In genomic region chr5:105535186-105535585, GRCm38 (mm10) we compare ENCODE assay signal across 18 mouse cellular contexts. TPM values are rescaled to one million over a fixed set of nuclear protein-coding genes. Genes with fewer than 3 reads are reported as not detected.
A peak's percentile ranks its signal among the peaks of the same experiment; 100 is the strongest.
DNase-seq lines count a peak whose midpoint lies in the region; ATAC-seq and TF ChIP-seq lines count a peak whose summit lies in the region.
"Had no signal": no experiment of that assay in that cellular context is flagged by ENCODE, and none has a peak within 500 bp of the region (broad histone marks: within the 10 kb centered on the region; RNA-seq: fewer than 3 reads in every experiment).

No protein-coding gene starts in this region.

- H3K4me1 ChIP-seq in liver, embryonic 12.5 days: peaks cover 13% of the 10 kb centered on the region
- H3K4me1 ChIP-seq in liver, embryonic 13.5 days (replicated peaks): peaks cover 25% of the 10 kb centered on the region
- H3K4me1 ChIP-seq in liver, embryonic 14.5 days (replicated peaks; ENCODE audit: control insufficient read depth in 2 of 2, insufficient read depth in 2 of 2, low read length in 1 of 2): 0 out of 4 replicates have a peak, but pooled peaks cover 0 to 4% of the 10 kb centered on the region in 2 experiments
- H3K4me1 ChIP-seq: forebrain, embryonic 15.5 days had no signal

- H3K27ac ChIP-seq in liver, embryonic 12.5 days: no peak overlapping the region
- H3K27ac ChIP-seq in liver, embryonic 13.5 days: no peak overlapping the region
- no peak overlapping the region for H3K27ac ChIP-seq in liver, embryonic 14.5 days
- H3K27ac ChIP-seq: embryonic facial prominence, embryonic 10.5 days; embryonic facial prominence, embryonic 12.5 days; forebrain, embryonic 13.5 days; forebrain, embryonic 15.5 days had no signal

- no peak for TF ChIP-seq CTCF in liver, embryonic 14.5 days (IDR thresholded peaks at IDR 0.05; ENCODE audit: low read depth)

- no peak overlapping the region for H3K4me2 ChIP-seq in liver, embryonic 12.5 days
- H3K4me2 ChIP-seq in liver, embryonic 13.5 days: no peak overlapping the region
- H3K4me2 ChIP-seq in liver, embryonic 14.5 days (ENCODE audit: low read depth): no peak overlapping the region
- H3K4me2 ChIP-seq: embryonic facial prominence, embryonic 12.5 days; forebrain, embryonic 13.5 days; forebrain, embryonic 15.5 days had no signal

- peak; percentile 65; the same call in 1 of the 2 replicates for ATAC-seq in liver, embryonic 12.5 days
- peak; percentile 61 for ATAC-seq in liver, embryonic 13.5 days (ENCODE audit: low read depth)
- 0 out of 2 replicates have a peak, but pooled peaks have one; percentile 30 for ATAC-seq in liver, embryonic 14.5 days (ENCODE audit: insufficient read depth)
- ATAC-seq: forebrain, embryonic 13.5 days; forebrain, embryonic 15.5 days; forebrain, postnatal 0 days had no signal

- H3K27me3 ChIP-seq in liver, embryonic 12.5 days (replicated peaks): no peaks in the 10 kb centered on the region
- no peaks in the 10 kb centered on the region for H3K27me3 ChIP-seq in liver, embryonic 13.5 days
- no peaks in the 10 kb centered on the region for H3K27me3 ChIP-seq in liver, embryonic 14.5 days (ENCODE audit: control insufficient read depth, insufficient read depth, low read length)
- H3K27me3 ChIP-seq: embryonic facial prominence, embryonic 12.5 days; forebrain, embryonic 13.5 days; forebrain, embryonic 15.5 days had no signal

- peaks cover 69% of the 10 kb centered on the region for H3K36me3 ChIP-seq in liver, embryonic 12.5 days
- peaks cover 49% of the 10 kb centered on the region for H3K36me3 ChIP-seq in liver, embryonic 13.5 days
- peaks cover 2% of the 10 kb centered on the region; the same call in 1 of the 2 replicates for H3K36me3 ChIP-seq in liver, embryonic 14.5 days (replicated peaks; ENCODE audit: control insufficient read depth, insufficient read depth, low read depth)
- H3K36me3 ChIP-seq: embryonic facial prominence, embryonic 12.5 days; forebrain, embryonic 15.5 days had no signal

- H3K9ac ChIP-seq in liver, embryonic 12.5 days: no peak overlapping the region
- H3K9ac ChIP-seq in liver, embryonic 13.5 days: no peak overlapping the region
- H3K9ac ChIP-seq in liver, embryonic 14.5 days (replicated peaks): no peak overlapping the region
- H3K9ac ChIP-seq: embryonic facial prominence, embryonic 12.5 days; forebrain, embryonic 13.5 days; forebrain, embryonic 15.5 days; forebrain, postnatal 0 days had no signal

- no peaks in the 10 kb centered on the region for H3K9me3 ChIP-seq in liver, embryonic 12.5 days (replicated peaks)
- no peaks in the 10 kb centered on the region for H3K9me3 ChIP-seq in liver, embryonic 13.5 days (replicated peaks)
- H3K9me3 ChIP-seq in liver, embryonic 14.5 days (ENCODE audit: control insufficient read depth, low read length): no peaks in the 10 kb centered on the region
- H3K9me3 ChIP-seq: embryonic facial prominence, embryonic 10.5 days; embryonic facial prominence, embryonic 12.5 days; forebrain, embryonic 13.5 days; forebrain, embryonic 15.5 days had no signal

- no peak for DNase-seq in liver
- no peak for DNase-seq in liver, embryonic 13.5 days
- DNase-seq in liver, embryonic 14.5 days (ENCODE audit: low read depth in 3 of 3, low spot score in 3 of 3): no peak
- DNase-seq in frontal cortex, adult 2 months (ENCODE audit: extremely low spot score in 1 of 2, low spot score in 1 of 2): no peak
- DNase-seq: adrenal gland, adult 2 months; adrenal gland, postnatal 14 days; adrenal gland, postnatal 36 days; cerebellum, adult 11-12 months; cerebellum, adult 2 months; cerebellum, adult 9-10 months; cerebellum, postnatal 10 days; cerebellum, postnatal 25 days; forebrain, postnatal 0 days had no signal

- H3K4me3 ChIP-seq in liver, embryonic 12.5 days: no peak overlapping the region
- H3K4me3 ChIP-seq in liver, embryonic 13.5 days (replicated peaks): no peak overlapping the region
- H3K4me3 ChIP-seq in liver, embryonic 14.5 days (ENCODE audit: insufficient read depth in 1 of 2, low read depth in 2 of 2, low read length in 2 of 2): no peak overlapping the region
- H3K4me3 ChIP-seq: embryonic facial prominence, embryonic 10.5 days; embryonic facial prominence, embryonic 12.5 days; forebrain, embryonic 13.5 days; forebrain, embryonic 15.5 days had no signal

- WGBS in liver, embryonic 12.5 days (ENCODE audit: insufficient replicate concordance): 86% methylated on average over 3 of the region's 3 CpGs
- WGBS in liver, embryonic 13.5 days (ENCODE audit: insufficient replicate concordance): 88% methylated on average over 3 of the region's 3 CpGs
- WGBS in liver, embryonic 14.5 days (ENCODE audit: insufficient replicate concordance): 89% methylated on average over 3 of the region's 3 CpGs

- TF ChIP-seq EP300 in liver, embryonic 14.5 days (IDR thresholded peaks at IDR 0.05; ENCODE audit: low read depth): no peak

RNA-seq across cellular contexts. Expression of gene Lrrc8c, which starts 16.0 kb away (rescaled TPM):
- 23.0 and 23.9 TPM in 2 replicates for polyA plus RNA-seq in liver, embryonic 12.5 days (2016; fragmentation: Nextera tagmentation; extraction: Ambion mirVana)
- 17.5 and 23.2 TPM in 2 replicates for polyA plus RNA-seq in liver, embryonic 13.5 days (2015; fragmentation: Nextera tagmentation; extraction: Ambion mirVana)
- polyA plus RNA-seq in liver, embryonic 14.5 days (2012; rRNA removed): 6.2 and 6.5 TPM in 2 replicates
- 18.0 and 22.4 TPM in 2 replicates for polyA plus RNA-seq in liver, embryonic 14.5 days (2014; fragmentation: Nextera tagmentation; extraction: Ambion mirVana)
- 8.5 and 9.2 TPM in 2 replicates for polyA plus RNA-seq in frontal cortex, adult 2 months (2012; rRNA removed)
